Mouse (Mus musculus) myocyte (in vitro differentiated cells): ENCODE data around the gene Xpo4. TPM values are rescaled to one million over a fixed set of nuclear protein-coding genes. Genes with fewer than 3 reads are reported as not detected.

Experiments
- H3K27me3 ChIP-seq: one replicate; pipeline ENCODE4 v1.6.1; 2011; ENCODE audit not compliant: control insufficient read depth, insufficient read depth, insufficient read length
- H3K36me3 ChIP-seq: one replicate; pipeline ENCODE4 v1.6.1; 2011; ENCODE audit not compliant: control insufficient read depth, insufficient read depth
- H3K4me2 ChIP-seq: one replicate; pipeline ENCODE4 v1.6.1; 2011; ENCODE audit warnings: low read depth, control low read depth
- H3K4me3 ChIP-seq: one replicate; pipeline ENCODE4 v1.5.1; 2011; ENCODE audit warnings: mild to moderate bottlenecking, control low read depth, moderate library complexity
- H3K79me2 ChIP-seq: one replicate; pipeline ENCODE4 v1.6.1; 2011; ENCODE audit not compliant: control insufficient read depth, insufficient read depth
- H3ac ChIP-seq: one replicate; pipeline ENCODE4 v1.6.1; 2011; ENCODE audit not compliant: control insufficient read depth, insufficient read length
- CEBPB ChIP-seq: IDR thresholded peaks from 2 replicates; pipeline ENCODE4 v1.6.1; 2011; ENCODE audit warnings: mild to moderate bottlenecking, moderate library complexity; ENCODE audit not compliant: poor library complexity, insufficient read depth, severe bottlenecking
- E2F4 ChIP-seq: IDR thresholded peaks from one replicate; pipeline ENCODE4 v1.6.1; 2011; ENCODE audit warnings: mild to moderate bottlenecking, control low read depth, moderate library complexity; ENCODE audit not compliant: insufficient read depth
- MAX ChIP-seq: IDR thresholded peaks from one replicate; pipeline ENCODE4 v1.6.1; 2011; ENCODE audit warnings: low read depth, mild to moderate bottlenecking, control low read depth
- MYOD1 ChIP-seq, 3 experiments: IDR thresholded peaks; one replicate each; pipeline ENCODE4 v1.6.1; 2011; ENCODE audit warnings: control low read depth in 2 of 3, low read depth in 2 of 3, mild to moderate bottlenecking in 2 of 3, moderate library complexity in 1 of 3; ENCODE audit not compliant: insufficient read length in 2 of 3, control insufficient read depth in 1 of 3
- MYOG ChIP-seq, 3 experiments: IDR thresholded peaks; one replicate each; pipeline ENCODE4 v1.6.1; 2011; ENCODE audit warnings: control low read depth in 2 of 3, low read depth in 2 of 3, mild to moderate bottlenecking in 2 of 3; ENCODE audit not compliant: insufficient read length in 2 of 3, control insufficient read depth in 1 of 3, insufficient read depth in 1 of 3
- POLR2A ChIP-seq: IDR thresholded peaks from one replicate; pipeline ENCODE4 v1.6.1; 2011; ENCODE audit warnings: low read depth, mild to moderate bottlenecking, control low read depth, moderate library complexity; ENCODE audit not compliant: insufficient read length
- POLR2AphosphoS2 ChIP-seq: IDR thresholded peaks from one replicate; pipeline ENCODE4 v1.6.1; 2011; ENCODE audit warnings: low read depth, control low read depth; ENCODE audit not compliant: insufficient read length
- REST ChIP-seq: IDR thresholded peaks from one replicate; pipeline ENCODE4 v1.6.1; 2011; ENCODE audit warnings: mild to moderate bottlenecking, control low read depth, moderate library complexity; ENCODE audit not compliant: insufficient read depth, insufficient read length
- SRF ChIP-seq: IDR thresholded peaks from one replicate; pipeline ENCODE4 v1.6.1; 2011; ENCODE audit warnings: low read depth; ENCODE audit not compliant: control insufficient read depth, insufficient read length
- TCF12 ChIP-seq: IDR thresholded peaks from one replicate; pipeline ENCODE4 v1.6.1; 2011; ENCODE audit warnings: mild to moderate bottlenecking, control low read depth; ENCODE audit not compliant: poor library complexity, insufficient read depth, severe bottlenecking
- TCF3 ChIP-seq: IDR thresholded peaks from one replicate; pipeline ENCODE4 v1.6.1; 2011; ENCODE audit warnings: low read depth, control low read depth; ENCODE audit not compliant: insufficient read length
- USF1 ChIP-seq: IDR thresholded peaks from one replicate; pipeline ENCODE4 v1.6.1; 2011; ENCODE audit warnings: low read depth, mild to moderate bottlenecking, control low read depth, moderate library complexity
- polyA plus RNA-seq: library from polyadenylated mRNA; unstranded; fragments of >200 nt; fragmentation: generic; extraction: Trizol; gene quantifications from one replicate; pipeline ENCODE4 v1.2.1, GENCODE M21; 2012; ENCODE audit warnings: missing spikeins

The Xpo4 gene
- polyA plus RNA-seq, 1 experiment = 3.0 TPM

GRCm38 (mm10) chr14:57686647-57687046 is 21.4 kb upstream of the Xpo4 start:
- TF ChIP-seq CEBPB (no peak), POLR2AphosphoS2 (peak; percentile 4), REST (no peak), MAX (no peak), MYOD1 (IDR thresholded peaks at IDR 0.05; ENCODE audit: control insufficient read depth in 1 of 3, insufficient read length in 2 of 3, low read depth in 2 of 3) (no peak)

GRCm38 (mm10) chr14:57684579-57684978 is 19.3 kb upstream of the Xpo4 start:
- TF ChIP-seq E2F4 = no peak
- TF ChIP-seq MYOG (IDR thresholded peaks at IDR 0.05; ENCODE audit: control insufficient read depth in 1 of 3, insufficient read depth in 1 of 3, insufficient read length in 2 of 3, low read depth in 2 of 3) = no peak
- TF ChIP-seq POLR2A = no peak
- no peak for TF ChIP-seq REST
- TF ChIP-seq CEBPB = no peak
- no peak for TF ChIP-seq SRF
- TF ChIP-seq TCF3 = no peak
- TF ChIP-seq POLR2AphosphoS2 = no peak
- no peak for TF ChIP-seq MYOD1 (IDR thresholded peaks at IDR 0.05; ENCODE audit: control insufficient read depth in 1 of 3, insufficient read length in 2 of 3, low read depth in 2 of 3)
- no peak for TF ChIP-seq USF1
- TF ChIP-seq MAX = no peak
- TF ChIP-seq TCF12 = no peak
- H3K4me2 ChIP-seq = no peak overlapping the region
- no peaks in the 10 kb centered on the region for H3K27me3 ChIP-seq
- H3K4me3 ChIP-seq = no peak overlapping the region
- no peaks in the 10 kb centered on the region for H3K79me2 ChIP-seq
- no peak overlapping the region for H3ac ChIP-seq
- peaks cover 5% of the 10 kb centered on the region for H3K36me3 ChIP-seq

More at GRCm38 (mm10) chr14:57686647-57687046, 21.4 kb upstream of the Xpo4 start:
- H3K4me3 ChIP-seq = no peak overlapping the region
- H3ac ChIP-seq = no peak overlapping the region
- H3K4me2 ChIP-seq = no peak overlapping the region
- H3K27me3 ChIP-seq = no peaks in the 10 kb centered on the region
- no peaks in the 10 kb centered on the region for H3K79me2 ChIP-seq
- H3K36me3 ChIP-seq = peaks cover 16% of the 10 kb centered on the region

DNA sequence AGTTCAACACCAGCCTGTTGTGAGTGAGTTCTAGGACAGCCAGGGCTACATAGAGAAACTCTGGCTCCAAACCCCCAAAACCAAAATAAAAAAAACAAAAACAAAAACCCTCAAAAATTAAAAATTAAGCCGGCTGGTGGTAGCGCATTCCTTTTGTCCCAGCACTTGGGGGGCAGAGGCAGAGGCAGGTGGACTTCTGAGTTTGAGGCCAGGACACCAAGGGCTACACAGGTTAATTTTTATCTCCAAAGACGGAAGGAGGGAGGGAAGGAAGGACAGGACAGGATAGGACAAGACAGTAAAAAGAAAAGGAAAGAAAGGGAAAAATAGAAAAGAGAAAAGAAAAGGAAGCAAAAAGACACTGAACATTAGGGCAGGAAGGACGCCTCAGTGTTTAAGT is 17.5 kb upstream of the Xpo4 start:
- Histone ChIP-seq H3K36me3 (no peaks in the 10 kb centered on the region), H3K79me2 (no peaks in the 10 kb centered on the region), H3ac (no peak overlapping the region), H3K4me3 (no peak overlapping the region), H3K4me2 (no peak overlapping the region), H3K27me3 (no peaks in the 10 kb centered on the region)
- no peak for TF ChIP-seq TCF12
- TF ChIP-seq TCF3 = no peak
- TF ChIP-seq USF1 = no peak
- TF ChIP-seq SRF = no peak
- TF ChIP-seq POLR2AphosphoS2 = no peak

- Histone ChIP-seq H3ac (no peak overlapping the region), H3K4me2 (no peak overlapping the region), H3K36me3 (no peaks in the 10 kb centered on the region), H3K27me3 (no peaks in the 10 kb centered on the region), H3K4me3 (no peak overlapping the region), H3K79me2 (no peaks in the 10 kb centered on the region)
- no peak for TF ChIP-seq MYOG (IDR thresholded peaks at IDR 0.05; ENCODE audit: control insufficient read depth in 1 of 3, insufficient read depth in 1 of 3, insufficient read length in 2 of 3, low read depth in 2 of 3)
- TF ChIP-seq CEBPB = no peak
These were observed 14.8 kb upstream of the Xpo4 start for GRCm38 (mm10) chr14:57679958-57680535.

DNA sequence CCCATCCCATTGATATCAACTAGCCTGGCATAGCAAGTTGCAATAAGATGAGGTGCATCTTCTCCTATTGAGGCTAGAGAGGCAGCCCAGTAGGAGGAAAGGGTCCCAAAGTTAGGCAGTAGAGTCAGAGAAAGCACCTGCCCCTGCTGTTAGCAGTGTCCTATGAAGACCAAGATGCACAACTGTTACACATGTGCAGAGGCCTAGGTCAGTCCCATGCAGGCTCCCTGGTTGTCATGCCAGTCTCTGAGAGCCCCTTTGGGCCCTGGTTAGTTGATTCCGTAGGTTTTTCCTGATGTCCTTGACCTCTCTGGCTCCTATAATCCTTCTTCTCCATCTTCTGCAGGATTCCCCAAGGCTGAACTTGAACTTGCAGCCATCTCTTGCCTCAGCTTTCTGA is 14.3 kb upstream of the Xpo4 start:
- H3K79me2 ChIP-seq = no peaks in the 10 kb centered on the region
- H3ac ChIP-seq = no peak overlapping the region
- TF ChIP-seq CEBPB (no peak), POLR2AphosphoS2 (no peak), MAX (no peak)
- no peaks in the 10 kb centered on the region for H3K27me3 ChIP-seq
- no peak overlapping the region for H3K4me2 ChIP-seq
- H3K4me3 ChIP-seq = no peak overlapping the region
- no peaks in the 10 kb centered on the region for H3K36me3 ChIP-seq

DNA sequence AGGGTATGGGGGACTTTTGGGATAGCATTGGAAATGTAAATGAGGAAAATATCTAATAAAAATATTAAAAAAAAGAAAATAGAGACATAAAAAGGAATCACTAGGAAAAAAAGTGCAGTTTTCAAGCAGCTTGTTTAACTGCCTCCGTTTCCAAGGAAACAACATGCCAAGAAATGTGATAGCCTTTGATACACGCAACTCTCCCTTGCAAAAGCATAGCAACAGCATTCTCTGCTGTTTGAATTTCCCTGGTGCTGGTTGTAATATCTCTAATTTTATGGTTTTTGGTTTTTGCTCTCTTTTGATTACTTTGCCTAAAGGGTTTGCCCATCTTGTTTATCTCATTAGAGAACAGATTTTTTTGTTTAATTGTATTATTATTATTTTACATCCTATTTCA is 10.3 kb upstream of the Xpo4 start:
- Histone ChIP-seq H3ac (no peak overlapping the region), H3K4me3 (no peak overlapping the region), H3K4me2 (no peak overlapping the region), H3K36me3 (no peaks in the 10 kb centered on the region), H3K27me3 (no peaks in the 10 kb centered on the region), H3K79me2 (no peaks in the 10 kb centered on the region)
- no peak for TF ChIP-seq E2F4
- no peak for TF ChIP-seq SRF
- TF ChIP-seq MAX = no peak
- no peak for TF ChIP-seq USF1
